Mouse (Mus musculus) left cerebral cortex, adult 2 months (tissue): ENCODE data around the gene Atg10. TPM values are rescaled to one million over a fixed set of nuclear protein-coding genes. Genes with fewer than 3 reads are reported as not detected.
A peak's percentile ranks its signal among the peaks of the same experiment; 100 is the strongest.

Source experiments
- DNase-seq, 2 experiments: peaks; one replicate each; pipeline ENCODE4 v3.0.0; 2021 to 2022; ENCODE audit warnings: low spot score in 2 of 2, mixed read lengths in 1 of 2; ENCODE audit errors: extremely low spot score in 1 of 2
- H3K27ac ChIP-seq: fragments of 200-600 bp; 2 replicates; pipeline ENCODE4 v1.8.1; 2022
- H3K4me3 ChIP-seq: fragments of 200-600 bp; 2 replicates; pipeline ENCODE4 v1.8.1; 2022
- CTCF ChIP-seq: fragments of 200-600 bp; IDR thresholded peaks from 2 replicates; pipeline ENCODE4 v1.8.1; 2022; ENCODE audit warnings: antibody characterized with exemption, mild to moderate bottlenecking, moderate library complexity
- intact Hi-C: fragments of 180-260 bp; cut with DNase I; formaldehyde crosslinking; loops from one replicate; pipeline ENCODE4 v1.15.1; 2025
- total RNA-seq, 2 experiments: library from RNA; stranded (reverse); gene quantifications; 2 replicates each; pipeline ENCODE4 v1.2.3; 2021

The Atg10 gene
- total RNA-seq, 2 experiments from 2014 or later: 13.9 to 14.5 TPM

DNA sequence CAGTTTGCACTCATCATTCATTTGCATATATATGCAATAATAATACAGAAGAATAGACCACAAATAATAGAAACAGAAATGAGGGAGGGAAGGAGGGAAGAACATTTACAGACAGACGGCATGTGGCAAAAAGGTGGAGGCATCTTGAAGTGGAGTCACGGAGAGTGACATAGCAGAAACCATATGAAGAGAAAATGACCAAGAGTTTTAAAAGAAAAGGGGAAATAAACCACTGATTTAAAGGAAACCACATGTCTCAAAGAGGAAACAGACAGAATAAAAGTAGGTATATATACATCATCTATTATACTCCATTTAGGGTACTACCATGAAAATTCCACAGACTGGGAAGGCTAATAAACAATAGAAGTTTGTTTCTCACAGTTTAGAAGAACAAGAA is 239.7 kb downstream of the Atg10 start:
- no peak for TF ChIP-seq CTCF
- H3K4me3 ChIP-seq: no peak overlapping the region
- H3K27ac ChIP-seq: no peak overlapping the region; the same call in 1 of the 2 replicates
- intact Hi-C loops: no loop called here
- DNase-seq: no peak

DNA sequence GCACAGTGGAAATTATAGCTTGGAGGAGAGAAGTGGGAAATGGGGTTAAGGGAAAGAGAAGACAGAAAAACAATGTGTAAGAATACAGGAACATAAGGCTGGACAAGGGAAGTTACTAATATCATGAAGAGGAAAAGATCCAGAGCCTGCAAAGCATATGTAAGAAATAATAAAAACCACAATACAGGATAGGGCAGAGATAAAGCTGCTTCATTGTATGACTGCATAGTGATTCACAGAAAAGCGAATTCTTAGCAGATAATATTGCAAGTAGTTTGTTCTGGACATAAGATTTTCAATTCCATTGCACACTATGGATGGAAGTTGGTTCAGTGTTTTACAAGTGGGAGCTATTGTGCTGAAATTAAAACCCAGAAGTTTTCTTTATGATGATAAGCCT is 242.0 kb downstream of the Atg10 start:
- Histone ChIP-seq H3K4me3 (no peak overlapping the region), H3K27ac (no peak overlapping the region)
- DNase-seq: no peak
- intact Hi-C loops: no loop called here
- TF ChIP-seq CTCF: no peak

DNA sequence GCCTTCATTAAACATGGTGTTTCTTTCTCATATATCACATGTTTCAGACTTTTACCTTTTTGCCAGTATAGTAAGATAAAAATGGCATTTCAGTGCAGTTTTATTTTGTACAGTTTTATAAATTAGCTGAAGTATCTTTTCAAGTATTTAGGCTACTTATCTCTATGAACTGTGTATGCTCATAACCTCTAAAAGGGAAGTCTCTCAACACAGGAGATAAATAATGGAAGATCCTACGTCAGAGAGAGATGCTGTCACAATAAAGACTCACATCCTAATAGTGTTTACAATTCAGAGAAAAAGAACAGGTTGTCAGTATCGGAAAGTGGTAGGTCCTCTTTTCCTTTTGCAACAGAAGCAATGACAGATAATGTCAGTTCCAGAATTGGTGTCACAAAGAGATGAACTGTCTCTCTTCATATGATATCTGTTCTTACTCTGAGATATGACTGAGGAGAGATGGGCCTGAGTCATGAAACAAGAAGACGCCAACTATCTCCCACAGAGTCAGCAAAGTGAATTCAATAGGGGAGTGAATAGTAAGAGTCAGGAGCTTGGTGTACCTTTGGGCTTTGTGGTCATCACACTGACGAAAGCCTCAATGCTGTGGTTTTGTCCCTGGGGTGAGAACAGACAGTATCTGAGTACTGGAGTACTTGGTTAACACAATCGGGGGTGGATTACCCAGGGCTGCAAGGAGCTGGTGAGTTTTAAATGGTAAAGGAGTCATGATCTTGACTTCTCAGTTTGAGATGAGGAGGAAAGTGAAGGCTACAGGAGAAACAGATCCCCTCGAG is 242.7 kb downstream of the Atg10 start:
- no peak for TF ChIP-seq CTCF
- no peak for DNase-seq
- intact Hi-C loops: no loop called here
- H3K27ac ChIP-seq: no peak overlapping the region
- no peak overlapping the region for H3K4me3 ChIP-seq

DNA sequence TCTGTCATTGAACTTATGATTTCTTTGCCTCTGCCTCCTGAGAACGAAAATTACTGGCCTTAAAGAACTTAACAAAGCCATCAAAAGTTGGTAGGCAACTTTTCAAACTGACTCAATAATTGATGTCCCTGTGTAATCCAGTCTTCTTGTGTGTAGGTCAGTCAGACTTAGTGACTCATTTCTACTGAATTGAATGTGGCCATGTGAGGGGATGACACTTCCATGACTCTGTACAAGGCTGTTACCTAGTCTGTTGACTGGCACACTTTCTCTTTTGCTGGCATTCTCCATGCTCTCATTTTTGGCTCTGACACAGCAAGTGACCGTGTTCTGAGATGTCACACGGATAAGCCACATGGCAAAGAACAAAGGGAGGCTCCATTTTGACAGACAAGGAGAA is 246.7 kb downstream of the Atg10 start:
- intact Hi-C loops: no loop called here
- Histone ChIP-seq H3K4me3 (no peak overlapping the region), H3K27ac (no peak overlapping the region)
- DNase-seq: no peak
- no peak for TF ChIP-seq CTCF

DNA sequence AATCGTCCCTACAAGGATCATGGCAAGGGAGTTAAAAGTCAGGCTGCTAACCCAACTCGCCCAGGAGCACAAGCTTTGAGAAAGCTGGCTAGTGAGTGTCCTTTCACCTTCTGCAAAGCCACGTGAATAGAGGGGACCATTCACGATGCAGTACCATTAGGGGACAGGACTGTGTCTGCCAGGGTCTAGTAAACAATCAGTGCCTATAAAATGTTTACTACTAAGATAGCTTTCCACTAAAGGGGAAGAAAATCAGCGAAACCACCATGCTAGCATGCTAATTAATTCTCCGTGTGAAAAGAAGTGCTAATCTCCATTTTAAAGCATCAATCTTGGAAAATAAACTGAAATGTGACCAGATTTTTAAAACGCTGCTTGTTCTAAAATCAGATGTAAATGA is 250.4 kb downstream of the Atg10 start:
- intact Hi-C loops: no loop called here
- DNase-seq: no peak
- Histone ChIP-seq H3K4me3 (no peak overlapping the region), H3K27ac (peak overlapping the region; percentile 15; the same call in 1 of the 2 replicates)
- no peak for TF ChIP-seq CTCF

DNA sequence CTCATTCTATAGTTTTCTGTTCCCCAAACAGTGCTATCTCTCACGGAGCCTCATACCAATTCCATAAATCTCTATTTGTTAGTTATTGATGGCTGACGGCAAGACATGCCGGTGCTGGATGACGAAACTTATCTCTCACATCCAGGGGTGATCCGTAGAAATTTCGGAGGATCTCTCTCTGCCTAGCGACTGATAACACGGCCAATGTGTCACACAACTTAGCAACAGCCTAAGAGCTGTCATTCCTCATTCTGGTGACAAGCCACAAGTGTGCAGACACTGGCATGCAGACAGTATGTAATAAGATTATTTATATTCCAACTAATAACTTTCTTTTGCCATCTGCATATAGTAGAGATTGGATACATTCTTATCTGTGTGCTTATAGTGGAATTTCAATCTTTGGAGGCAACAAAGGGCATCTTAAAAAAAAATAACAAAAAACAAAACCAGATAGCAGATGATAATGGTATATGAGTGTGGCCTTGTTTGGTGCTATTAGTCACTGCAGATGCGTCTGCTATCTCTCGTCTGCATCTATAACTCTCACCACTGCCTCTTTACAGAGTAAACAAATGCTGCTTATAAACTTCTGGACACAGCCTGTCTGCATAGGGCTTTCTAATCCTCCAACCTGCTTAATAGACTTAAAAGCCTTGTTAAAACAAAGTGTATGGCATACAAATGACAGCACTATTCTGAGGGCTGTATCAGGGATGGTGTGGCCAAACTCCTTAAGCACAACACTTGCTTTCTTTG is 253.3 kb downstream of the Atg10 start:
- no peak for TF ChIP-seq CTCF
- H3K27ac ChIP-seq: no peak overlapping the region
- intact Hi-C loops: no loop called here
- no peak overlapping the region for H3K4me3 ChIP-seq
- DNase-seq: no peak

DNA sequence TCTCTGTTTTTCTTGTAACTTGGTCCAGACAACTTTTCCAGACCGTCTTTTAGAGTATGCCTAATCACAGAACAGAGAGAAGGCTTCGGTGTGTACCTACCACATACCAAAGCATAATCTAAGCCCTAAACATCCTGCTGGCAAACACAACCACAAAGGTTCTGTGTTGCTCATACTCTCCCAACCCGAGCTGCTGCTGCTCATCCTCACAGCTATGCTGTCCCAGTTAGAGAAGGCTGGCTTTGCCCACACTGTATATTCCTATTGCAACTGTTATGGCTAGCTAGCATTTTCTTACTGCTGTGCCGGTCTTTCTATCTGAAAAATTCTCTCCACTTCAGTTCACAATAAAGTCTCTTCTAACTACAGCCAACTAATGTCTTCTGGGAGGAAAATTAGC is 254.8 kb downstream of the Atg10 start:
- no peak for DNase-seq
- TF ChIP-seq CTCF: no peak
- H3K27ac ChIP-seq: no peak overlapping the region
- intact Hi-C loops: loop anchor here (5.0 kb wide), 2 partner anchors 403 to 493 kb away; partner anchors contain the start of gene Ssbp2
- no peak overlapping the region for H3K4me3 ChIP-seq

DNA sequence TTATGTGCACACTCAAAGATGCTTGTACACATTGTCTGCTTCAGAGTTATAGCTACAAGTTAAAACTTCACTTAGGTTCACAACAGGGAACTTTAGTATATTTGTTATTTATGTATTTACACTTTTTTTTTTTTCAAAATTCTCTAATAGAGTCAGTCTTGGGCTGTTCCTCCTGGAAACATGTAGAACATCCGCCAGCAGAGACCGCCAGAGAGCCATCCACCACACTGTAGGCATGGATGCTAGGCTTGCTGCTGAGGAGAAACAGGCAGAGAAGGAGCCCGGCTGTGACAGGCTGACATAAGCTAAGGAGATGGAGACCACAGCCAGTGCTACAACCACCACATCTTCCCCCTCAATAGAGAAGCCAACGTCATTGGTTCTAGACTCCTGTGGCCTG is 256.3 kb downstream of the Atg10 start:
- TF ChIP-seq CTCF: peak; percentile 98
- H3K27ac ChIP-seq: no peak overlapping the region
- intact Hi-C loops: loop anchor here (1.0 to 5.0 kb wide), 4 partner anchors 126 to 669 kb away; partner anchors contain the start of gene Ssbp2
- no peak overlapping the region for H3K4me3 ChIP-seq
- DNase-seq: peak; percentile 83 to 85

DNA sequence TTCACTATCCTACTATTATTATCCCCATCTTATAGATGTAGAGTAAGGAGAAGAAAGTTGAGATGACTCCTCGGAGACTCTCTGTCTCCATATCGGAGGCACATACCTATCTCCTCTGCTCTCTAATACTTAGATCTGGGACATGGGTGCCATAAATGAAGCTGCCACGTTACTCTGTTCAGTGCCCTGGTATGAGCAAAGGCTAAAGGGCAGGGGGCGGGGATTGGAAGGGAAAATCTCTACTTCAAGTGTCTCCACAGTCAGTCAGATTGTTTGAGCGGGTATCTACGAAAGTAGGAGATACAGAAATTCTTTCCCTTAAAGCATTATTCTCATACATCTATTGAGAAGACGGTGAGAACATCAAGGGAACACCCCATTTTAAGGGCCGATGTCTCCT is 257.8 kb downstream of the Atg10 start:
- no peak for DNase-seq
- H3K4me3 ChIP-seq: no peak overlapping the region
- intact Hi-C loops: loop anchor here (2.0 to 5.0 kb wide), 3 partner anchors 406 to 671 kb away; partner anchors contain the start of gene Ssbp2
- no peak for TF ChIP-seq CTCF
- no peak overlapping the region for H3K27ac ChIP-seq

DNA sequence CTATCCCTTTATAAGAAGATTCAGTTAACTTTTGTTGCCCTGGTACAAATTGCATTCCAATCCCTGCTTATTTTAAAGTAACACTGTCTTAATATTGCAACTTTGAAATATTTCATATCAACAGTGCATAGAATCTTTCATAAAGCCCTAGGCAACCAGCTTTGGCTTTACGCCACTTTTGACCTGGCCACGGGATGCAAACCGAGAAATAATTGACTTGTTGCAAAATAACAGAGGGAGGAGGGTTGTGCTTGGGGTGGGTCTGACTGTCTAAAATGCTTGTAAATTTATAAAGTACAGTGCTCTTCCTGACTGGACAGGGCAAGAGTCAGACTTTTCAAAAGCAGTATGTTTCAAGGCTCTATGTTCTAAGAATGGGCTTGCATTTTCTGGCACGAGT is 259.3 kb downstream of the Atg10 start:
- intact Hi-C loops: no loop called here
- no peak for TF ChIP-seq CTCF
- DNase-seq: no peak
- H3K4me3 ChIP-seq: no peak overlapping the region
- H3K27ac ChIP-seq: no peak overlapping the region

DNA sequence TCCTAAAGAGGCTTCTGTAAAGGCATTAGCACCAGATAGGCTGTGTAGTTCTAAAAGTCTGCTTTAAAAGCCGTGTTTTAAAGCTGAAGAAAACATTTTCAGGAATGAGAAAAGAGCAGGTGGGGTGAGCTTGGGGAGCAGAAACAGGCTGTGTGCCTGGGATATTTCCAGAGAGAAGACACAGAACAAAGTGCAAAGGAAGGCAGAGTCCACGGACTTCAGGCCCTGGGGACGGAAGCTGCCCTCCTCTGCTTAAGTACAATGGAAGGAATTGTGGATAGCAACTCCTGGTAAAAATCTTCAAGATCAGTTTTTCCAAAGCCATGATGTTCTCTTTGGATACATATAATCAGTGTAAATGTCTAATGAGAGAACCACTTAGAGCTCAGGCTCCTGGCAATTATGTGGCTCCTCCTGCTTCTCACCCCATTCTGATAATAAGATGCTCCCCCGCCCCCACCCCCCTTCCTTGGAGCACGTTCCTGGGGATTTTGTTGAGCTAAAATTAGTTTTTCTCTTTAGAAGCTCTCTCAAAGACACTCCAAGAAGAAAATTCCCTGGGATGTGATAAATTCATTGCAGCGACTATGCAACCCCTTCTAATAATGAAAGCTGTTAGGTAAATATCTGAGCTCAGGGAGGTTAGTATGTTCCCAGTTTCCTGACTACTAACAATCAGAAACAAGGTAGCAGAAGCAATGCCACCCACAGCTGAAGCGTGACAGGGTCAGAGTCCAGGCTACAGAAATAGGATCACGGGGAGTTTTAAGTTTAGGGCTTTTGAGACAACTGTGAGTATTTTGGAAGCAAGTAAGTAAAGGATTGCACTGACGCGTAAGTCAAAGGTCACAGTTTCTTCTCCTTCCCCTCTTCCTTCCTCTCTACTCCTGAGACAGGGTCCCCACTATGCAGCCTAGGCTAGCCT is 260.7 kb downstream of the Atg10 start:
- no peak for DNase-seq
- no peak overlapping the region for H3K4me3 ChIP-seq
- intact Hi-C loops: no loop called here
- H3K27ac ChIP-seq: no peak overlapping the region
- TF ChIP-seq CTCF: no peak
